Mouse (Mus musculus) CH12.LX (cell line): ENCODE results near the gene Dennd1a. TPM values are rescaled to one million over a fixed set of nuclear protein-coding genes. Genes with fewer than 3 reads are reported as not detected.

Experiments
- DNase-seq: peaks from one replicate; pipeline ENCODE4 v3.0.0-alpha.2; 2013; ENCODE audit errors: extremely low read depth
- H3K27ac ChIP-seq: 2 replicates; pipeline ENCODE4 v1.5.1; 2012; ENCODE audit warnings: low read depth, mild to moderate bottlenecking, control low read depth, moderate library complexity; ENCODE audit not compliant: insufficient read depth
- H3K27me3 ChIP-seq: replicated peaks from 2 replicates; pipeline ENCODE3; 2012; ENCODE audit warnings: inconsistent platforms
- H3K36me3 ChIP-seq, 2 experiments: replicated peaks in 1 of 2; 2 replicates each; pipeline versions ENCODE3 to v1.6.1; 2012; ENCODE audit warnings: inconsistent platforms in 1 of 2, low read length in 1 of 2, mild to moderate bottlenecking in 1 of 2, mixed read lengths in 1 of 2, moderate library complexity in 1 of 2; ENCODE audit not compliant: control insufficient read depth in 1 of 2, insufficient read depth in 1 of 2
- H3K4me1 ChIP-seq, 2 experiments: 2 replicates each; pipeline ENCODE4 v1.6.1; 2012; ENCODE audit warnings: inconsistent platforms in 1 of 2, moderate library complexity in 1 of 2; ENCODE audit not compliant: insufficient read depth in 2 of 2, control insufficient read depth in 1 of 2
- H3K4me2 ChIP-seq: 2 replicates; pipeline ENCODE4 v1.6.1; 2012; ENCODE audit warnings: low read depth, mild to moderate bottlenecking, control low read depth; ENCODE audit not compliant: poor library complexity, insufficient read depth, severe bottlenecking
- H3K4me3 ChIP-seq, 3 experiments: fragments of 150-350 bp in 1 of 3; sonication (generic) in 1 of 3; replicated peaks in 1 of 3; 2 replicates each; pipeline versions ENCODE3 to v1.5.1; 2011 to 2012; ENCODE audit warnings: low read depth in 2 of 3, low read length in 2 of 3, mild to moderate bottlenecking in 2 of 3, moderate library complexity in 2 of 3, control low read depth in 1 of 3, improper control_type of control experiment in 1 of 3, inconsistent platforms in 1 of 3, mixed read lengths in 1 of 3; ENCODE audit not compliant: poor library complexity in 1 of 3
- H3K79me2 ChIP-seq: replicated peaks from 2 replicates; pipeline ENCODE4 v1.6.1; 2012; ENCODE audit warnings: mild to moderate bottlenecking, moderate library complexity; ENCODE audit not compliant: control insufficient read depth, poor library complexity, insufficient read depth, severe bottlenecking; ENCODE audit errors: extremely low read depth
- H3K9ac ChIP-seq: 2 replicates; pipeline ENCODE4 v1.6.1; 2012; ENCODE audit warnings: low read depth, mild to moderate bottlenecking, control low read depth, moderate library complexity; ENCODE audit not compliant: insufficient read depth
- H3K9me3 ChIP-seq: replicated peaks from 2 replicates; pipeline ENCODE3; 2012; ENCODE audit warnings: low read length, inconsistent platforms, mixed read lengths
- BHLHE40 ChIP-seq: IDR thresholded peaks from 2 replicates; pipeline ENCODE4 v1.6.1; 2011; ENCODE audit warnings: mild to moderate bottlenecking, low read depth, low read length, improper control_type of control experiment
- E2F4 ChIP-seq: IDR thresholded peaks from 2 replicates; pipeline ENCODE4 v1.6.1; 2011; ENCODE audit warnings: low read depth, low read length, improper control_type of control experiment; ENCODE audit not compliant: insufficient replicate concordance
- ELF1 ChIP-seq: IDR thresholded peaks from 2 replicates; pipeline ENCODE4 v1.6.1; 2014; ENCODE audit warnings: low read depth, mild to moderate bottlenecking, inconsistent platforms, low read length, improper control_type of control experiment
- EP300 ChIP-seq: IDR thresholded peaks from 2 replicates; pipeline ENCODE4 v1.6.1; 2011; ENCODE audit warnings: low read length, improper control_type of control experiment
- ETS1 ChIP-seq: conservative IDR thresholded peaks from 2 replicates; pipeline ENCODE4 v1.6.1; 2012; ENCODE audit warnings: low read depth, mild to moderate bottlenecking, inconsistent platforms, low read length, improper control_type of control experiment, moderate library complexity
- GABPA ChIP-seq: IDR thresholded peaks from 2 replicates; pipeline ENCODE4 v1.6.1; 2012; ENCODE audit warnings: low read depth, low read length, improper control_type of control experiment, inconsistent platforms; ENCODE audit not compliant: insufficient replicate concordance
- JUN ChIP-seq: IDR thresholded peaks from 2 replicates; pipeline ENCODE4 v1.6.1; 2011; ENCODE audit warnings: low read depth, mild to moderate bottlenecking, low read length, improper control_type of control experiment, moderate library complexity; ENCODE audit not compliant: insufficient read depth
- JUND ChIP-seq: conservative IDR thresholded peaks from 2 replicates; pipeline ENCODE4 v1.6.1; 2011; ENCODE audit warnings: low read depth, low read length, improper control_type of control experiment
- MAX ChIP-seq: IDR thresholded peaks from 2 replicates; pipeline ENCODE4 v1.6.1; 2011; ENCODE audit warnings: low read length, improper control_type of control experiment
- MEF2A ChIP-seq: IDR thresholded peaks from 2 replicates; pipeline ENCODE4 v1.6.1; 2014; ENCODE audit warnings: low read depth, mild to moderate bottlenecking, inconsistent platforms, low read length, improper control_type of control experiment, borderline replicate concordance
- MYC ChIP-seq: IDR thresholded peaks from 2 replicates; pipeline ENCODE4 v1.6.1; 2011; ENCODE audit warnings: low read depth, mild to moderate bottlenecking, improper control_type of control experiment, low read length
- NELFE ChIP-seq: IDR thresholded peaks from 2 replicates; pipeline ENCODE4 v1.6.1; 2011; ENCODE audit warnings: low read depth, low read length, improper control_type of control experiment
- RCOR1 ChIP-seq: conservative IDR thresholded peaks from 2 replicates; pipeline ENCODE4 v1.6.1; 2012; ENCODE audit warnings: low read depth, mild to moderate bottlenecking, inconsistent platforms, low read length, improper control_type of control experiment
- SIN3A ChIP-seq: IDR thresholded peaks from 2 replicates; pipeline ENCODE4 v1.6.1; 2012; ENCODE audit warnings: low read length, improper control_type of control experiment, inconsistent platforms
- SMC3 ChIP-seq: IDR thresholded peaks from 2 replicates; pipeline ENCODE4 v1.6.1; 2011; ENCODE audit warnings: low read depth, low read length, improper control_type of control experiment
- TBP ChIP-seq: conservative IDR thresholded peaks from 2 replicates; pipeline ENCODE4 v1.6.1; 2011; ENCODE audit warnings: low read depth, low read length, improper control_type of control experiment
- TCF12 ChIP-seq: IDR thresholded peaks from 2 replicates; pipeline ENCODE4 v1.6.1; 2014; ENCODE audit warnings: low read depth, mild to moderate bottlenecking, inconsistent platforms, low read length, improper control_type of control experiment
- USF2 ChIP-seq: conservative IDR thresholded peaks from 2 replicates; pipeline ENCODE4 v1.6.1; 2011; ENCODE audit warnings: low read depth, low read length, improper control_type of control experiment
- ZMIZ1 ChIP-seq: IDR thresholded peaks from 2 replicates; pipeline ENCODE4 v1.6.1; 2012; ENCODE audit warnings: low read depth, mild to moderate bottlenecking, inconsistent platforms, low read length, improper control_type of control experiment
- ZNF384 ChIP-seq: IDR thresholded peaks from 2 replicates; pipeline ENCODE4 v1.6.1; 2012; ENCODE audit warnings: low read depth, low read length, improper control_type of control experiment, inconsistent platforms
- dilution Hi-C: fragments of 300-500 bp; cut with MboI; formaldehyde crosslinking; loops from 2 replicates; pipeline ENCODE4 v1.14.3; 2020; ENCODE audit warnings: low sequenced_read_pairs; ENCODE audit not compliant: extremely low pct_unique_long_range_greater_than_20kb, extremely low pct_ligation_motif_present
- in situ Hi-C: fragments of 300-500 bp; cut with MboI; formaldehyde crosslinking; loops from 3 replicates; pipeline ENCODE4 v1.14.3; 2019; ENCODE audit warnings: low sequenced_read_pairs, low pct_ligation_motif_present, low pct_unique_long_range_greater_than_20kb, mixed read lengths
- polyA plus RNA-seq: library from polyadenylated mRNA; unstranded; fragments of >175 nt; gene quantifications from 2 replicates; pipeline ENCODE4 v1.2.1, GENCODE M21; 2012; ENCODE audit warnings: low read depth; ENCODE audit not compliant: insufficient read length
- total RNA-seq, 2 experiments: library from RNA; depleted of rRNA; stranded (reverse); fragments of 300-350 nt in 1 of 2; fragments of >200 nt in 1 of 2; gene quantifications; 2 replicates each; pipeline ENCODE4 v1.2.3; 2012 to 2014

Dennd1a gene
- total and polyA plus RNA-seq, 3 experiments = 2.7 to 7.3 (median 4.3) TPM

DNA sequence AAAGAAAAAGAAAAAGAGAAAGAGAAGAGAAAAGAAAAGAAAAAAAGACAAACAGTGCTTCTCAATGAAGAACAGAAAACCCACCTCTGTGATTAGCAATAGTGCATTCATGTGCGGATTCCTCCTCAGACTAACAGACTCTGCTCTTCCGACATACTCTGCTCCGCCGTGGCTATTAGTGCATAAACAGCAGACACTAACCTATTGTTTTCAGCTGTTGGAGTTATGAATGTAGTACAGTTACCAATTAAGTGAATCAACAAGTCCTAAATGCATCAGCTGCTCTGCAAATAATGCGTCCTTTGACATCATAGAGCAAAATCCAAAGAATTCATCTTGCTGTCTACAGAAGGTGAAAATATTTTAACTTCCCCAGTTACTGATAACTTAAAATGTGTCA is 121.2 kb downstream of the Dennd1a start:
- no peak overlapping the region for H3K4me2 ChIP-seq
- no peaks in the 10 kb centered on the region for H3K27me3 ChIP-seq
- TF ChIP-seq E2F4 = no peak
- no peak overlapping the region for H3K9ac ChIP-seq
- in situ Hi-C loops = loop anchor here (25.0 kb wide), 1 partner anchor 354 kb away; no protein-coding TSS in a partner anchor
- dilution Hi-C loops = no loop called here
- no peaks in the 10 kb centered on the region for H3K9me3 ChIP-seq
- H3K4me1 ChIP-seq = peaks cover 0 to 14% of the 10 kb centered on the region in 2 experiments; a peak in 2 of 4 replicates
- no peak overlapping the region for H3K4me3 ChIP-seq
- DNase-seq = no peak
- H3K36me3 ChIP-seq = no peaks in the 10 kb centered on the region
- H3K79me2 ChIP-seq = no peaks in the 10 kb centered on the region
- H3K27ac ChIP-seq = no peak overlapping the region

DNA sequence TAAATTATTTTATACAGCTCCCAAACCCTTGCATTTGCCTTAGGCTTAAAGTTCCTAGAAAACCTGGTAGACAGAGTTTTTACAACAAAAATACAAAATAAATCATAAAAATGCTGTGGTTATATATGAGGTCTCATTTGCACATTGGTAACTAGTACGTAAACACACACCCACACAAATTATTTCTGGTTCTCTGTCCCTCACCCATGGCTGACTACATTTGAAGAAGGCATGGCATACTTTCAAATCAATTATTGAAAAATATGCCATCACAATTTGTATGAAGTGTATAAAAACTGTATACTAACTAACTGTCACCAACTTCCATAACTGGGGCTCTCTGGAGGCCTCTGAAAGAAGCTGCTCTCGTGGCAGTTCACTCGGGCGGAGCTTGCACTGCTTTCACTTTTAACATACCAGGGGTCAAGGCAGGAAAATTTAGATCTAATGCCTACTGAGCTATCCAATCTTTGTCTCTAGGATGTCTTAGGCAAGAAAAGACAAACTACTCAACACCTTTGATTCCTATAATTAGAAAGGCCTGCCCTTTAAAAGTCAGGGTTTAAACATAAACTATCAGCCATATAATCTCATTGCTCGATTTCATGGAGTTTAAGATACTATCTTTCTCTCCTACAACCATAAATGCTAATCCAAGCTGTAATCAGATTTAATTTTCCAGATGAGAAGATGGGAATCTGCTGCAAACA is 122.7 kb downstream of the Dennd1a start:
- DNase-seq = peak; percentile 45
- H3K27ac ChIP-seq = no peak overlapping the region
- H3K27me3 ChIP-seq = no peaks in the 10 kb centered on the region
- H3K79me2 ChIP-seq = no peaks in the 10 kb centered on the region
- no peaks in the 10 kb centered on the region for H3K36me3 ChIP-seq
- peak overlapping the region in 2 of 3 experiments; percentile 33 to 46 for H3K4me3 ChIP-seq
- in situ Hi-C loops (loop anchor here (25.0 kb wide), 1 partner anchor 352 kb away; no protein-coding TSS in a partner anchor), dilution Hi-C loops (no loop called here)
- peak overlapping the region; percentile 57; the same call in 1 of the 2 replicates for H3K4me2 ChIP-seq
- TF ChIP-seq BHLHE40 (peak; percentile 55), RCOR1 (no peak), SIN3A (0 out of 2 replicates have a peak, but pooled peaks have one; percentile 51), MYC (0 out of 2 replicates have a peak, but pooled peaks have one; percentile 6), TBP (0 out of 2 replicates have a peak, but pooled peaks have one; percentile 21)
- H3K9me3 ChIP-seq = no peaks in the 10 kb centered on the region
- peak overlapping the region; percentile 60 for H3K9ac ChIP-seq
- H3K4me1 ChIP-seq = peaks cover 0 to 14% of the 10 kb centered on the region in 2 experiments; a peak in 2 of 4 replicates

DNA sequence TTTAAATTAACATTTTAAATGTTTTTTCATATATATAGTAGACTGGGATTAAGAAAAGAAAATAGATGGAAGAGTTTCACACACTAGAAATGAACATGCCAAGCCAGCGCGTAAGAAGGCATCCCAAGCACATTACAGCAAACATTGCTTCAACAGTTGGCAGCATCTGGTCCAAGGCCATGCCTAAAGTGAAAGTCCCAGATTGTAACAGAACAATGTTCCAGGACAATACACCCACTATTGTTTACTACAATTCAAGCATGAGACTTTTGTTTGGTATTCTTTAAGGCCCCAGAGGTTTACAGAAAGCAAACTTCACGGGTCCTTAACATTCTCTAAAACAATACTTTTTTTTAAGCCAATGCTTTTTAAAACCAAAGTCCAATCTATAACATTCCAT is 124.7 kb downstream of the Dennd1a start:
- DNase-seq = no peak
- Histone ChIP-seq H3K4me1 (peaks cover 0 to 14% of the 10 kb centered on the region in 2 experiments; a peak in 2 of 4 replicates), H3K27ac (no peak overlapping the region), H3K4me3 (no peak overlapping the region), H3K27me3 (no peaks in the 10 kb centered on the region), H3K79me2 (no peaks in the 10 kb centered on the region), H3K36me3 (no peaks in the 10 kb centered on the region), H3K4me2 (no peak overlapping the region), H3K9ac (no peak overlapping the region), H3K9me3 (no peaks in the 10 kb centered on the region)
- TF ChIP-seq TCF12 (no peak), MAX (no peak), ELF1 (no peak), BHLHE40 (no peak), EP300 (no peak), SMC3 (no peak), SIN3A (no peak), JUN (no peak), GABPA (no peak), RCOR1 (no peak), NELFE (no peak), MEF2A (no peak), USF2 (no peak), JUND (no peak), ETS1 (no peak), ZMIZ1 (no peak), ZNF384 (no peak)
- dilution Hi-C loops (no loop called here), in situ Hi-C loops (loop anchor here (25.0 kb wide), 1 partner anchor 350 kb away; no protein-coding TSS in a partner anchor)
